Mouse (Mus musculus): ENCODE results near the gene Il16. TPM values are rescaled to one million over a fixed set of nuclear protein-coding genes. Genes with fewer than 3 reads are reported as not detected.
"Not testable (repeated sequence)": the region's sequence is repeated elsewhere in the genome, so short reads cannot be mapped to it uniquely, and the experiment has no call there.

Gene Il16
- polyA plus RNA-seq, 2 experiments = 5.8 to 6.6 TPM

DNA sequence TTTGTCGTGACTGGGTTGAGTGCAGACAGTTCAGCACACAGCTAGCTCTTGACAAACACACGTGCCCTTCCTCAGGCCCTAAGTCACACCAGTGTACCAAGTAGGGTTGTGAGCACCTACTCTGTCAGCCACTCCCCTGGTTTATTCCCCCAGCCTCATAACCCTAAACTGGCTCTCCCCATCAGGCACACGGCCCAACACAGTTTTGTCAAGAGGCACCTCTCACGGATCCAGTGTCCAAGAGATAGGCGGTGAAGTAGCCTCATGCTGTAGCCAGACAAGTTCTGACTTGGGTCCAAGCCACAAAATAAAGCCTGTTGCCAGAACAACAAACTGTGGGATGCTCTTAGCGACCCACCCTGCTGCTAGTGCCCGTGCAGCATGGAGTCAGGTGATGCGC is 22.3 kb downstream of the Il16 start:
- DNase-seq (ENCODE audit: low spot score) = no peak
- no peak overlapping the region for H3K4me3 ChIP-seq (replicated peaks; ENCODE audit: low read length)
- no peak for TF ChIP-seq POLR2A (IDR thresholded peaks at IDR 0.05; ENCODE audit: borderline replicate concordance, extremely low read depth, insufficient read depth, insufficient read length)

DNA sequence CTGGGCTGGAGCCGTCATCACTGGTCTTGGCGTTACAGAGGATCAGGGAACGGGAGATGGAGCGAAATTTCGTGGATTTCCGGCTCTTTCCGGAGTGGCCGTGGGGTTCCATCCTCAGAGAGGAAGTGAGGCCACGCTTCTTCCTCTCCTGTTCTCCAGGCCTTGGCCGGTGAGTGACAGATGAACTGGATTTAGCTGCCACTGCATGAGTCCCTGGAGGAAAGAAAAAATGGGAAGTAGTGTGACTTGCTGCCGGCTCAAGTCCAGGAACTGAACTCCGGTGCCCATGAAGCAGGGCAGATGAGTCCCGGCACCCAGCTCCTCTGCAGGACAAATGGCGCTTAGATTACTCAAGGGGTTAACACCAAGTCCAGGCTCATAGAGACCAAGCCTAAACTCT is 23.0 kb downstream of the Il16 start:
- 84% methylated on average over 14 of the region's 14 CpGs for WGBS
- TF ChIP-seq POLR2A (IDR thresholded peaks at IDR 0.05; ENCODE audit: borderline replicate concordance, extremely low read depth, insufficient read depth, insufficient read length) = no peak
- Histone ChIP-seq H3K36me3 (ENCODE audit: control insufficient read depth, insufficient read depth, low read length) (no peaks in the 10 kb centered on the region), H3K4me2 (replicated peaks; ENCODE audit: low read depth, low read length, severe bottlenecking) (no peak overlapping the region), H3K27ac (replicated peaks; ENCODE audit: low read depth, low read length) (no peak overlapping the region), H3K9ac (ENCODE audit: low read depth, low read length, severe bottlenecking) (no peak overlapping the region), H3K4me3 (replicated peaks; ENCODE audit: low read length) (no peak overlapping the region), H3K27me3 (ENCODE audit: control insufficient read depth, insufficient read depth, low read length) (no peaks in the 10 kb centered on the region), H3K4me1 (ENCODE audit: control insufficient read depth, insufficient read depth, low read length) (peaks cover 9% of the 10 kb centered on the region), H3K9me3 (ENCODE audit: control insufficient read depth, low read length) (no peaks in the 10 kb centered on the region)
- ATAC-seq (ENCODE audit: low FRiP score, low read depth) (no peak), DNase-seq (ENCODE audit: low spot score) (no peak)

More for the DNA sequence above, 22.3 kb downstream of the Il16 start:
- Histone ChIP-seq H3K9me3 (ENCODE audit: control insufficient read depth, low read length) (no peaks in the 10 kb centered on the region), H3K4me2 (replicated peaks; ENCODE audit: low read depth, low read length, severe bottlenecking) (no peak overlapping the region), H3K4me1 (ENCODE audit: control insufficient read depth, insufficient read depth, low read length) (peaks cover 9% of the 10 kb centered on the region), H3K36me3 (ENCODE audit: control insufficient read depth, insufficient read depth, low read length) (no peaks in the 10 kb centered on the region), H3K27ac (replicated peaks; ENCODE audit: low read depth, low read length) (no peak overlapping the region), H3K27me3 (ENCODE audit: control insufficient read depth, insufficient read depth, low read length) (no peaks in the 10 kb centered on the region), H3K9ac (ENCODE audit: low read depth, low read length, severe bottlenecking) (no peak overlapping the region)
- whole genome bisulfite sequencing = 85% methylated on average over 8 of the region's 8 CpGs
- no peak for ATAC-seq (ENCODE audit: low FRiP score, low read depth)

DNA sequence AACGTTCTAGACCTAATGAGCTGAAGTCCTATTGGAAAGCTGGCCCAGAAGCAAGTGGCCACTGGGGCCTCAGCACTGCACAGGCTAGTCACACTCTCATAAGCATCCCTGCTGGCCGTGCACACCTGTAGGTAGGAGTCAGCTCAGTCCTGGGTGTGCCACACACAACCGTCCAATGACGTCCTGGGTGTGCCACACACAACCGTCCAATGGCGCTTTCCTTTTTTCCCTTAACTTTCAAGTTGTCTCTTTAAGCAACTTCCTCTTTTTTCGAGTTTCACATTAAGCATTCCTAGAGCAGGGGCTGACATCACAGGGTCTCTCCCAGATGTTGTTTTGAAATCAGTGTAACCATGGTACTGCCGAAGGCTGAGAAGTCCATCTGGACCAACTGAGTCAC is 25.3 kb downstream of the Il16 start:
- Histone ChIP-seq H3K9ac (ENCODE audit: low read depth, low read length, severe bottlenecking) (no peak overlapping the region), H3K27ac (replicated peaks; ENCODE audit: low read depth, low read length) (no peak overlapping the region), H3K9me3 (ENCODE audit: control insufficient read depth, low read length) (no peaks in the 10 kb centered on the region), H3K36me3 (ENCODE audit: control insufficient read depth, insufficient read depth, low read length) (no peaks in the 10 kb centered on the region), H3K27me3 (ENCODE audit: control insufficient read depth, insufficient read depth, low read length) (no peaks in the 10 kb centered on the region), H3K4me1 (ENCODE audit: control insufficient read depth, insufficient read depth, low read length) (no peaks in the 10 kb centered on the region), H3K4me3 (replicated peaks; ENCODE audit: low read length) (no peak overlapping the region), H3K4me2 (replicated peaks; ENCODE audit: low read depth, low read length, severe bottlenecking) (no peak overlapping the region)
- TF ChIP-seq POLR2A (IDR thresholded peaks at IDR 0.05; ENCODE audit: borderline replicate concordance, extremely low read depth, insufficient read depth, insufficient read length) = no peak
- DNase-seq (ENCODE audit: low spot score) (no peak), ATAC-seq (ENCODE audit: low FRiP score, low read depth) (no peak)
- 79% methylated on average over 8 of the region's 8 CpGs for WGBS

DNA sequence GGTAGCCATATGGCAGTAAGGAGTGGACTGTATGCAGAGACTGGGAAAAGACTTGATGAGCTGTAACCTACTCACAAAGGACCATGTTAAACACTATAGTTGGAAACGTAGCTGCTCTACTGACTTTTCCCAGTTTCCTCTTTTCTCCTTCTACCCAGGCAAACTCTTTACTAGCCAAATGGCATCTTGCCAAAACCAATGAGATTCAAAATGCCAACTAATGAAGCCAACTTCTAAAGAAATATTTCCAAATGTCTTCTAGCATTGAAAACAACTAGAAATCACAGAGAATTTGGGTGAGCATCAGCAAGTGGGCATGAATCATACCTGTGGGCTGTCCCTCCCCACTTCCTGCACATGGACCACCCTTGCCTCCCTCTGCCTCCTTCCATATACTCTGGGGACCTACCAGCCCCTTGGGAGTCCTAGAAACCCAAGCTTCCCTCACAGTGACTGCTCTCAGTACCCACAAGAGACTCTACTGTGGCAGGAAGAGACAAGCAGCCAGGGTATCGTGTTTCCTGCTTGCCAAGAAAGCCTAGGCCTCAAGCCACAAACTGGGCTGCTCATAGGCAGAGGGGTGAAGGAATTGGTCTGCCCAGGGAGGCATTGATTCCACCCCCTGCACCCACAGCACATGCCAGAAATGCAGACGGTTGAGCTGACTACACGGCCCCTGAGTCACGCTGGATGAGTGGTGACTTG is 28.4 kb downstream of the Il16 start:
- no peak overlapping the region for H3K27ac ChIP-seq (replicated peaks; ENCODE audit: low read depth, low read length)
- WGBS = 50% methylated on average over 5 of the region's 5 CpGs
- no peak for TF ChIP-seq POLR2A (IDR thresholded peaks at IDR 0.05; ENCODE audit: borderline replicate concordance, extremely low read depth, insufficient read depth, insufficient read length)
- H3K4me1 ChIP-seq (ENCODE audit: control insufficient read depth, insufficient read depth, low read length) = no peaks in the 10 kb centered on the region
- H3K4me3 ChIP-seq (replicated peaks; ENCODE audit: low read length) = no peak overlapping the region
- no peaks in the 10 kb centered on the region for H3K9me3 ChIP-seq (ENCODE audit: control insufficient read depth, low read length)
- no peak overlapping the region for H3K9ac ChIP-seq (ENCODE audit: low read depth, low read length, severe bottlenecking)
- DNase-seq (ENCODE audit: low spot score) = no peak
- H3K4me2 ChIP-seq (replicated peaks; ENCODE audit: low read depth, low read length, severe bottlenecking) = no peak overlapping the region
- no peaks in the 10 kb centered on the region for H3K27me3 ChIP-seq (ENCODE audit: control insufficient read depth, insufficient read depth, low read length)
- ATAC-seq (ENCODE audit: low FRiP score, low read depth) = no peak
- H3K36me3 ChIP-seq (ENCODE audit: control insufficient read depth, insufficient read depth, low read length) = no peaks in the 10 kb centered on the region

DNA sequence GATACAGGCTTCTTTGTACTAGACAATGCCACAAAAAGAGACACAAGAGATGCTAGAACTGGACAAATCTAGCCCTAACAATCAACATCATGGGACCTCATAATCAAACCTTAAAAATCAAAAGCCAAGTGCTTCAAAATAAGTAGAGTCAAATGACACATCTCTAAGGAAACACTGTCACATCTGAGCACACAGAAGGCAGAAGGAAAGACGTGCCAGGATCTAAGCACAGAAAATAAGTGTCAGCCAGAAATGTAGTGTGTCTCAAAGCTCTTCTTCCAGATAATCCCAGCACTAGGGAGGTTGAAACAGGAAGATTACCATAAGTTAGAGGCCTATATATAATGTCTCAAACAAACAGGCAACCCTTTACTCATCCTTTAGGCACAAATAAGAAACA is 31.9 kb downstream of the Il16 start:
- H3K9ac ChIP-seq (ENCODE audit: low read depth, low read length, severe bottlenecking) = no peak overlapping the region
- TF ChIP-seq POLR2A (IDR thresholded peaks at IDR 0.05; ENCODE audit: borderline replicate concordance, extremely low read depth, insufficient read depth, insufficient read length) = no peak
- no peak overlapping the region for H3K4me2 ChIP-seq (replicated peaks; ENCODE audit: low read depth, low read length, severe bottlenecking)
- DNase-seq (ENCODE audit: low spot score) (no peak), ATAC-seq (ENCODE audit: low FRiP score, low read depth) (no peak)
- no peak overlapping the region for H3K4me3 ChIP-seq (replicated peaks; ENCODE audit: low read length)
- H3K9me3 ChIP-seq (ENCODE audit: control insufficient read depth, low read length) = no peaks in the 10 kb centered on the region
- no peaks in the 10 kb centered on the region for H3K36me3 ChIP-seq (ENCODE audit: control insufficient read depth, insufficient read depth, low read length)
- no peaks in the 10 kb centered on the region for H3K27me3 ChIP-seq (ENCODE audit: control insufficient read depth, insufficient read depth, low read length)
- no peak overlapping the region for H3K27ac ChIP-seq (replicated peaks; ENCODE audit: low read depth, low read length)
- 91% methylated on average over 1 of the region's 1 CpGs for WGBS
- no peaks in the 10 kb centered on the region for H3K4me1 ChIP-seq (ENCODE audit: control insufficient read depth, insufficient read depth, low read length)

DNA sequence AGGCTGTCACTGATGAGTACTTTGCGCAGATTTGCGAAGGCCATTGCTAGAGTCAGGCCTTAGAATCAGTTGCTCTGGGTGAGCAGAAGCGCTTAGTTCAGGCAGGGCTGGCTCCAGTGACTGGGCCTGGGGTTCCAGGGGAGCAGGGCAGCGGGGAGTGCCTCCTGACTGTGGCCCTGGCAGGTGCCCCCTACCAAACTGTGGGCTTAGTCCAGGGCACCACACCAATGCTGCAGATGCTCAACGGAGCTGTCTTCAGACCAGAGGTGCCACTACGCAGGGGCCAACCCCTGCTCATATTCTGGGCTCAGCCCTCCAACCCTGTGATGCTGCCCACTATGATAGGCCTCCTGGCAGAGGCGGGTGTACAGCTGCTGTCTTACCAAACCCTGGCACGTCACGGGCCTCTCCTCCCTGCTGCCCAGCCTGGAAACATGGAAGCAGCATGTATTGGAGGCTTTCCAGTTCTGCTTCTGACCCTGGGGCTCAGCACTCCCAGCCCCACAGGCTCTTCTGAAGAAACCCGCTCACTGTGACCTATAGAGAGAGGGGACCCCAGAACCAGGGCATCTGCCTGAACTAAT is 33.8 kb downstream of the Il16 start:
- not testable (repeated sequence) for H3K27me3 ChIP-seq (ENCODE audit: control insufficient read depth, insufficient read depth, low read length); H3K36me3 ChIP-seq (ENCODE audit: control insufficient read depth, insufficient read depth, low read length); H3K9me3 ChIP-seq (ENCODE audit: control insufficient read depth, low read length); H3K27ac ChIP-seq (replicated peaks; ENCODE audit: low read depth, low read length); DNase-seq (ENCODE audit: low spot score); ATAC-seq (ENCODE audit: low FRiP score, low read depth); H3K9ac ChIP-seq (ENCODE audit: low read depth, low read length, severe bottlenecking); H3K4me2 ChIP-seq (replicated peaks; ENCODE audit: low read depth, low read length, severe bottlenecking); H3K4me3 ChIP-seq (replicated peaks; ENCODE audit: low read length); H3K4me1 ChIP-seq (ENCODE audit: control insufficient read depth, insufficient read depth, low read length)
- WGBS = 91% methylated on average over 10 of the region's 10 CpGs

Measured in limb, embryonic 14.5 days (tissue).